Mouse (Mus musculus) megakaryocyte, embryonic 14.5 days (primary cell): ENCODE results near the gene Cttnbp2. TPM values are rescaled to one million over a fixed set of nuclear protein-coding genes. Genes with fewer than 3 reads are reported as not detected.

ENCODE experiments used
- H3K27me3 ChIP-seq: replicated peaks from 2 replicates; pipeline ENCODE3; 2012; ENCODE audit warnings: inconsistent platforms
- H3K36me3 ChIP-seq: replicated peaks from 2 replicates; pipeline ENCODE3; 2012; ENCODE audit warnings: low read length, inconsistent platforms, mixed read lengths
- H3K4me1 ChIP-seq: 2 replicates; pipeline ENCODE4 v1.6.1; 2012; ENCODE audit warnings: inconsistent platforms
- H3K4me3 ChIP-seq: replicated peaks from 2 replicates; pipeline ENCODE3; 2012; ENCODE audit warnings: moderate library complexity, mild to moderate bottlenecking, inconsistent platforms
- H3K9me3 ChIP-seq: 2 replicates; pipeline ENCODE4 v1.6.1; 2012; ENCODE audit warnings: inconsistent platforms
- FLI1 ChIP-seq: IDR thresholded peaks from 2 replicates; pipeline ENCODE4 v1.6.1; 2012; ENCODE audit warnings: low read length, inconsistent platforms, mixed read lengths
- GATA1 ChIP-seq: IDR thresholded peaks from 3 replicates; pipeline ENCODE4 v1.6.1; 2012; ENCODE audit warnings: mixed read lengths, low read length, inconsistent platforms, borderline replicate concordance
- polyA plus RNA-seq: library from polyadenylated mRNA; stranded (reverse); fragments of >175 nt; gene quantifications from 2 replicates; pipeline ENCODE4 v1.2.3, GENCODE M21; 2012; ENCODE audit warnings: low replicate concordance; ENCODE audit not compliant: insufficient read depth

The Cttnbp2 gene
- polyA plus RNA-seq, 1 experiment: not detected

- Histone ChIP-seq H3K36me3 (no peaks in the 10 kb centered on the region), H3K4me1 (no peaks in the 10 kb centered on the region), H3K27me3 (no peaks in the 10 kb centered on the region), H3K9me3 (peaks cover 6% of the 10 kb centered on the region; the same call in 1 of the 2 replicates), H3K4me3 (no peak overlapping the region)
- TF ChIP-seq FLI1 (no peak), GATA1 (no peak)
Measured at GRCm38 (mm10) chr6:18424367-18424766, 90.3 kb downstream of the Cttnbp2 start.

- H3K4me3 ChIP-seq: no peak overlapping the region
- H3K9me3 ChIP-seq: peaks cover 7% of the 10 kb centered on the region; the same call in 1 of the 2 replicates
- no peaks in the 10 kb centered on the region for H3K4me1 ChIP-seq
- no peaks in the 10 kb centered on the region for H3K27me3 ChIP-seq
- no peaks in the 10 kb centered on the region for H3K36me3 ChIP-seq
- TF ChIP-seq GATA1: no peak
- TF ChIP-seq FLI1: no peak
Measured at GRCm38 (mm10) chr6:18423112-18423511, 91.5 kb downstream of the Cttnbp2 start.

GRCm38 (mm10) chr6:18421561-18421960 lies 93.1 kb downstream of the Cttnbp2 start:
- Histone ChIP-seq H3K36me3 (no peaks in the 10 kb centered on the region), H3K9me3 (peaks cover 7% of the 10 kb centered on the region; the same call in 1 of the 2 replicates), H3K4me1 (no peaks in the 10 kb centered on the region), H3K4me3 (no peak overlapping the region), H3K27me3 (no peaks in the 10 kb centered on the region)
- TF ChIP-seq GATA1 (no peak), FLI1 (no peak)

GRCm38 (mm10) chr6:18420660-18421059 lies 94.0 kb downstream of the Cttnbp2 start:
- TF ChIP-seq GATA1 (no peak), FLI1 (no peak)
- Histone ChIP-seq H3K36me3 (no peaks in the 10 kb centered on the region), H3K4me3 (no peak overlapping the region), H3K9me3 (peaks cover 7% of the 10 kb centered on the region; the same call in 1 of the 2 replicates), H3K27me3 (no peaks in the 10 kb centered on the region), H3K4me1 (no peaks in the 10 kb centered on the region; the same call in 1 of the 2 replicates)

GRCm38 (mm10) chr6:18417866-18418454 lies 96.7 kb downstream of the Cttnbp2 start:
- H3K4me3 ChIP-seq: no peak overlapping the region
- TF ChIP-seq FLI1 (no peak), GATA1 (no peak)
- H3K27me3 ChIP-seq: no peaks in the 10 kb centered on the region
- peaks cover 7% of the 10 kb centered on the region; the same call in 1 of the 2 replicates for H3K9me3 ChIP-seq
- H3K4me1 ChIP-seq: no peaks in the 10 kb centered on the region; the same call in 1 of the 2 replicates
- H3K36me3 ChIP-seq: no peaks in the 10 kb centered on the region

- no peaks in the 10 kb centered on the region for H3K36me3 ChIP-seq
Measured at GRCm38 (mm10) chr6:18415961-18416360, 98.7 kb downstream of the Cttnbp2 start.

GRCm38 (mm10) chr6:18411505-18412225 lies 103.0 kb downstream of the Cttnbp2 start:
- Histone ChIP-seq H3K27me3 (no peaks in the 10 kb centered on the region), H3K4me1 (no peaks in the 10 kb centered on the region; the same call in 1 of the 2 replicates), H3K9me3 (no peaks in the 10 kb centered on the region), H3K36me3 (no peaks in the 10 kb centered on the region), H3K4me3 (no peak overlapping the region)
- no peak for TF ChIP-seq FLI1
- TF ChIP-seq GATA1: no peak

More at GRCm38 (mm10) chr6:18415961-18416360, 98.7 kb downstream of the Cttnbp2 start:
- peaks cover 7% of the 10 kb centered on the region; the same call in 1 of the 2 replicates for H3K9me3 ChIP-seq
- H3K4me3 ChIP-seq: no peak overlapping the region
- H3K4me1 ChIP-seq: no peaks in the 10 kb centered on the region; the same call in 1 of the 2 replicates
- no peak for TF ChIP-seq FLI1
- no peak for TF ChIP-seq GATA1
- H3K27me3 ChIP-seq: no peaks in the 10 kb centered on the region

- TF ChIP-seq FLI1 (no peak), GATA1 (no peak)
- Histone ChIP-seq H3K27me3 (no peaks in the 10 kb centered on the region), H3K4me3 (no peak overlapping the region), H3K4me1 (no peaks in the 10 kb centered on the region), H3K9me3 (0 out of 2 replicates have a peak, but pooled peaks cover 3% of the 10 kb centered on the region), H3K36me3 (no peaks in the 10 kb centered on the region)
Measured at GRCm38 (mm10) chr6:18408445-18408844, 106.2 kb downstream of the Cttnbp2 start.

- TF ChIP-seq GATA1 (no peak), FLI1 (no peak)
- Histone ChIP-seq H3K36me3 (no peaks in the 10 kb centered on the region), H3K9me3 (0 out of 2 replicates have a peak, but pooled peaks cover 7% of the 10 kb centered on the region), H3K4me3 (no peak overlapping the region), H3K27me3 (no peaks in the 10 kb centered on the region), H3K4me1 (no peaks in the 10 kb centered on the region)
Measured at GRCm38 (mm10) chr6:18401066-18401674, 113.5 kb downstream of the Cttnbp2 start.
